Mouse (Mus musculus) layer of hippocampus, adult 9-11 months (tissue): Measurements from ENCODE around the gene Nat8f5.
"Not testable (repeated sequence)": the region's sequence is repeated elsewhere in the genome, so short reads cannot be mapped to it uniquely, and the experiment has no call there.

ENCODE experiments used
- DNase-seq: peaks from one replicate; pipeline ENCODE4 v3.0.0; 2022

Nat8f5 gene

DNA sequence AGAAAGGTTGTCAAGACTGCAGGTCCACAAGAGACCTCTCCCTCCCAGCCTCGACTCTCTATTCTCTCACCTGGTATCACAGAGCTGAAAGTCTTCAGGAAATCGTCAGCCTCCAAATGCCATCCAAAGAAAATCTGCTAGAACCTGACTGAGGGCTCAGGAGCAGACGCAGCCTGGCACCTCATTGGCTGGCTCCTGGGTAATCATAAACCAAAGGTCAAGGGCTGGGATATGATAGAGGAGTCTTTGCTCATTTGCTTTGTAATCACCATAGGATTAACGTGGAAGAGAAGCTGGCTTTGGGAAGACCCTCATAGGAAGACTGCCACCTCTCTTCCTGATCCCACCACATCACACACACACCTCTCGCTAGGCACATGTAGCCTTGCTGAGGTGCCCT is at the start of gene Nat8f5, which contains the start of gene Nat8f6:
Gene Nat8f5, minus strand, starts transcription at position 136 of the 400 bp plus-strand sequence.
Gene Nat8f6, minus strand, starts transcription at position 118 of the 400 bp plus-strand sequence.
- no peak for DNase-seq

DNA sequence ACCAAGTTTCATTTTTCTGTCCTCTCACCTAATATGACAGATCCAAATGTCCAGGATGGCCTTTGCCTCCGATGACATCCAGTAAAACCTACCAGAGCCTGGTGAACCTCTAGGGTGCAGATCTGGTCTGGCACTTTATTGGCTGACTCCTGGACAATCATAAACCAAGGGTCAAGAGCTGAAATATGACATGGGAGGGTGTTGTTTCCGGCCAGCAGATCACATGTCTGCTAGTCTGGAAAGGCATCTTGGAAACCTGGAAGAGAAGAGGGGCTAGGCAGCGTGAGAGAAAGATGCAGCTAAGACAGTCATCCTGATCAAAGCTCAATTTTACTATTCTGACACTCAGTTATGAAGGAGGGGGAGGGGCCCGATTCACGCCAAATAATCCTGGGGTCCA is 48.2 kb upstream of the Nat8f5 start, which contains the start of gene Nat8f2:
Gene Nat8f2, minus strand, starts transcription at position 153 of the 400 bp plus-strand sequence.
- DNase-seq = not testable (repeated sequence)

GRCm38 (mm10) chr6:85867726-85868690 is 47.2 kb upstream of the Nat8f5 start:
- no peak for DNase-seq

DNA sequence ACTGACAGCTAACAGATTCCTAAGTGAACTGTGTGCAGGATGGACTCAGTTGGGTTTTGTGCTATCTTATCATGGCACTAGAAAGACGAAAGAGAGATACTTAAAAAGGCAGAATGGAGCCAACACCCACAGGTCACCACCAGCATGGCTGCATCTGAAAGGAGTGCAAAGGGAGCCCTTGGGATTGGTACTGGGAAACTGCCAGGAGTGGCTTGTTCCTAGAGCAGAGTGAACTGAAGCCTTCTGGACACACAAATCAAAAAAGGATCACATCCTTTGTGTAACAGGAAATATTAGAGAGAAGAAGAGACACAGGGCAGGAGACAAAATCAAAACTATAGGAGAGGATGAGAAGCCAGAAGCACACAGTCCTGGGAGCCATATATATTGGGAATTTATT is 46.2 kb upstream of the Nat8f5 start:
- DNase-seq = not testable (repeated sequence)

DNA sequence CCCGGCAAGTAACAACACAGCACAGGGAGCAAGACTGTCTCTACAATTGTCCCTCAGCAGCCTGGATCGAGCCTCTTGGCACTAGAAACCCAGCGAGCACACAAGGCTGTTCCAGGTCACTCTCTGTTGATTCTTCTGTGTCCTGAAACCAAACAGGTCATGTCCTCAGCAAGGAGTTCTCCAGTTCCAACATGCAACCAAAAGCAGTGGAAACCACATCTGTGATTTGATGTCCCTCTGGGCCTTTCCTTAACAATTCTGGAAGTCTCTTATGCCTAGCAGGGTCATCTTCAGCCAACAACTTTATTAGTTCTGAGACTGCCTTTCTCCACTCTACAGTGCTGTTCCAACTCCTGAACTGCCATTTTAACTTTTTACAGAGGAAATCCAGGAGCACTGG is 45.4 kb upstream of the Nat8f5 start:
- DNase-seq = not testable (repeated sequence)

DNA sequence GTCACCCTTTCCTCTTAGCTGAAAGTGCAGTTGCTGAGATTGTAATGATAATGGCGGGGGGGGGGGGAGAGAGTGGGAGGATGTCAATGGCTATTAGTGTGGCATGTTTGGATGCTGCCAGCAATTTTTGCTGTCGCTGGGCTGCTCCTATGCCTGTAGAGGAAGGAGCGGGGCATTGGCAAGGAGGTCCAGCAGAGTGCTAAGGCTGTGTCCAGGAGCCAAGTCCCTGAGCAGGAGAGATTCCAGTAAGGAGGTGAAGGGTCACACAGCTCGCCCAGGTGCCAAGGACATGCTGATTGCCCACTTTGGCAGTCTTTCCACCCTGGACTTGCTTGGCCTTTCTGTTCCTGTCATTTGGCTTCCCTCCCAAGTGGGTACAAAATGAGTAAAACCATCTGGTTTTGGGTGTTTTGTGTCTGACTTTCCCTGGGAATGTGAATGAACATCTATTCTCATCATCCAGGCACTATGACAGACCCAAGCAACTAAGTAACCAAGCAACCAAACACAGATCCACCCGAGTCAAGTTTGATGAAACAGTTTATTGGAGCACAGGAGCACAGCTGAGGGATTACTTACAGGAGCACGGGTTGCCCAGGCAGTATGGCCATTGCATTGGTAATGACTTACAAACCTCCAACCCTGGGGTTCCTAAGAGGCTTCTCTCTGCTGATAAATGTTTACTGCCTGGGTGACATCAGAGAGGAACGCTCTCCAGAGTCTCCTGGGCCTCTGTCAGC is 44.3 kb upstream of the Nat8f5 start:
- DNase-seq = peak; percentile 36

GRCm38 (mm10) chr6:85863840-85864239 is 43.1 kb upstream of the Nat8f5 start:
- DNase-seq = no peak

DNA sequence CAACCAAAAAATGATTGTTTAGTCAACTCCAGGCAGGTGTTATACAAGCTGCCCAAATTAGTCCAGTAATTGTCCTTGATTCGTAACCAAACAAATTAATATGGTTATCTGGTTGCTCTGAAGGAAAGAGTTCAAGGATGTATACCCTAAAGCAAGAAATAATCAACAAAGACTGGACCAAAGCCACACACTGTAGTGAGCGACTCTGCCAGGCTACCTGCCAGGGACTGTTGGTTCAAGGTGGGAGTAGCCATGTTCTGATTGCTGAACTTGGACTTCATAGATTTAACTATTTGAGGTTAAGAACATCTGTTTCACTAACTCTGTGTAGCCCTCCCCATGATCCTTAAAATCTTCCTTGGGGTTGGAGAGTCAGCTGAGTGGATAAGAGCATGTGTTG is 42.4 kb upstream of the Nat8f5 start:
- DNase-seq = no peak

GRCm38 (mm10) chr6:85862565-85862964 is 41.8 kb upstream of the Nat8f5 start:
- no peak for DNase-seq

- DNase-seq = no peak
These were observed 40.5 kb upstream of the Nat8f5 start for GRCm38 (mm10) chr6:85861247-85861646.

DNA sequence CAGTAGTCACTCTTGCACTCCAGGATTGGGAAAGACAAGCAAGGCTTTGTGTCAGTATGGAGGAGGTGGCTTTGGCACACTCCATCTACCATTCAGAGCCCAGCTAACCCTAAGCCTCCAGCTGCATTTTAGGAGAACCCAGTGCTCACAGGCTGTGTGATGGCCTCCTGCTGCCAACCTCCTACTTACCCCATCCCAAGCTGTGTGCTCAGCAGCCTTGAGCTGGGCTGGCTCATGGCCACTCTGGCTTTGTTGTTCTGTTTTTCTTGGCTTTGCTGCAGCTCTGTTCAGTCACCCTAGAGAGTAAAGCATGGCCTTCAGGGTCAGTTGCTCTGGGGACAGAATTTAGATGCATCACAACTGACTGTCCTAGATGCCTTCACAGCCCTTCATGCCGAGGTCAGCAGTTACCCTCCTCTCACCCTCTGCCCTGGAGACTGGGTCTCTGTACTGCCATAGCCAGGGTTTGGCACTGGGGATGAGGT is 35.5 kb upstream of the Nat8f5 start:
- peak; percentile 91 for DNase-seq

- no peak for DNase-seq
These were observed 32.7 kb upstream of the Nat8f5 start for GRCm38 (mm10) chr6:85853481-85853880.

GRCm38 (mm10) chr6:85851062-85851773 is 30.4 kb upstream of the Nat8f5 start:
- no peak for DNase-seq

- DNase-seq = no peak
These were observed 28.5 kb upstream of the Nat8f5 start for GRCm38 (mm10) chr6:85849240-85849639.

DNA sequence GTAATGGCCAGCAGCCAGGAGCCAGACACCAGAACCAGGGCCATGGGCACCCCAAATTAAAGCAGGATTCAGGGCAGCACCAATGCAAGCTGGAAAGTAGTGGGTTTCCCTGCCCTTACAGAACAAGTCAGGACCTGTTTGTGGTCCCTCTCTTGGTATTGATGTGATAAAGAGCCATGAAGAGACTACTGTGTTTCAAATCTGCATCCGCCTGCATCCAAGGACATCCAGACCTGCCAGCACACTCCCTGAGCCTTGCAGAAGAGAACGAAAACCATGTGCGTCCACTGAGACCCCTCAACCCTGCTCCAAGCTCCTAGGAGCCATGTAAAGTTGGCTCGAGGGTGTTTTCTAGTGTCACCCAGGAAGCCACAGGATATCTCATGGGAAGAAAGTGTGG is 27.4 kb upstream of the Nat8f5 start:
- DNase-seq = no peak

- no peak for DNase-seq
These were observed 26.1 kb upstream of the Nat8f5 start for GRCm38 (mm10) chr6:85846921-85847320.

GRCm38 (mm10) chr6:85843677-85844458 is 23.1 kb upstream of the Nat8f5 start:
- not testable (repeated sequence) for DNase-seq

DNA sequence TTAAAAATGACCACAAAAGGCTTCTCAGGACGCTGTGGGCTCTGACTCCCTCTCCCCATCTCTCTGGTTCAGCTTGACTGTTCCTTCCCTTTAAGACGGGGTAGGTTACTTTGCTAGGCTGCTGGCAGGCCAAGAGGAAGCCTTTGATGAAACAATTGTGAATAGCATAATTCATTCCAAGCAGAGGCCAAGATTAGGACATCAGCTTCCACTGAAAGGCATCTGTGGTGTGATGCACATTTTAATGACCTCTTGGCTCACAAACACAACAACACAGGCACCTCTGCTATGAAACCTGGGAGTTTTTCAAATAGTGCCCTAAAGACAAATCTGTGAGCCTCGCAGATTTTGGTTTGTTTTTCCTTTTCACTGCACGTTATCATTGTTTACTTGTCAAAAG is 19.2 kb upstream of the Nat8f5 start:
- peak; percentile 65 for DNase-seq

DNA sequence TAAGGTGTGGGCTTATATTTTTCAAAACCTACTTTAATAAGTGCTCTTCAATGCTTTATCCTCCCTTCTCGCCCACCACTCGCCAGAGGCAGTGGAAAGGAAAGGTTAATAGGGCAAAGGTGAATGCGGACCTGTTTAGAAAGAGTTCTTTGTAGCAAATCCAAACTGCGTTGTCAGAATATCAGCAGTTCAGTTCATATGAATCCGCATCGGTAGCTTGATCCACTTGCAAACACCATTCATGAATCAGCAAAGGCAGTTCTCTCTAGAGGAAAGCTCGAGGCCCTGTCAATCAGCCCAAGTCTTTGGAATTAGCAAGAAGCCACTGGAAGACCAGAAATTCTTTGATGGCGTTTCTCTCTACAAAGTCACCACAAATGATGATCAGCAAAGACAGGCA is 17.9 kb upstream of the Nat8f5 start:
- DNase-seq = no peak

DNA sequence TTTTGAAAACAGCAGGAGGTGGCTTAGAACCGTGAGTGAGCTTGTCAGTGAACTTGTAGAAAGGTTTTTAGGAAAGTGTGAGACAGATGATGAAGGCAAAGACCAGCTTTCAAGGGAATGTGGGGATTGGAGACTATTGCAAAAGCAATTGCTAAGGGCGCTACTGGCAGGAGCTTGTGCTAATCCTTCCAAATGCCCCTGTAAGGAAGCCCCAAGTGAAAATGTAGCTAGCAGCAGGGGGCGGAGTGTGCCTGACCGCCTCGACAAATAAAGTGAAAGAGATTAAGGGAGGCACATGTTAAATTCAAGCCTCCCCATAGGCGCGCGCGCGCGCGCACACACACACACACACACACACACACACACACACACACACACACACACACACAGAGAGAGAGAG is 16.5 kb upstream of the Nat8f5 start:
- peak; percentile 46 for DNase-seq

DNA sequence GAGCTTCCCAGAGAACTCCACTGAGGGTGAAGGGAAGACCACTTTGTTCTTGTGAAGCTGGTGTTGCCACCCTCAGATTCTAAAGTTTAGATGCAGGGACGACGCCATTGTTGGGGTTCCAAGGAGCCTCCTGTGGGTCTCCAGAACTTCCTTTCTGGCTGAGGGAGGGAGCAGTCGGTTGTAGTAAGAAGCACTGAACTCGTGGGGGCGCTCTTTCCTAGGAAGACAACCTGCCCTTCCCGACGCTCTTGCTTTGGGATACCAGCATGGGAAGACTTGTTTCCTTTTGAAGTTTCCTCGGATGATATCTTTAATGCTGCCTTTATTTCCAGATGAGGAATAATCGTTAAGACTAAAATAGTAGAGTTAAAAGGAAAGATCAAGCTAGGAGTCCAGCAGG is 16.1 kb upstream of the Nat8f5 start:
- DNase-seq = peak; percentile 37

DNA sequence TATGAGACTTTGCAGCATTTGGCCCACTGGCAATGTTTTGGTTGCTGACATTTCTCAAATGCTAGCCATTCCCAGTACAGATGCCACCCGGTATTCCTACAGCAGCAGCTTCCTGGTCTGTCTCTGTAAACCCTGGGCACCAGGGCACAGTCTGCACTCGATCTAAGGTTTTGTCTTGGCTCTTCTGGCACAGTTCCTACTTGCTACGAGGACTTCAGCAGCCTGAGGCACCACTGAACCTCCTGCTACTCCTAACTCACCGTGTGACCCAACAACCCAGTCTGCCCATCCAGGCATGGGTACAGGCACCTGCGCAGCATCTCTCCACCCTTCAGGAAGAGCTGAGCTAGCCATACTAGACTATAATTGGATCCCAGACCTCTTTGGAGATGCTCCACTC is 15.3 kb upstream of the Nat8f5 start:
- DNase-seq = not testable (repeated sequence)
